Mouse (Mus musculus) c-Kit-negative CD71-positive TER-119-positive erythroid progenitor cells, embryonic 14.5 days (primary cell): ENCODE results near the gene Myh2.

Experiments used
- DNase-seq: peaks from one replicate; pipeline ENCODE4 v3.0.0-alpha.2; 2013; ENCODE audit warnings: low read depth, low spot score

Myh2 gene

GRCm38 (mm10) chr11:67170727-67171126 is at the start of gene Myh2:
TSS of gene Myh2 (plus strand) at chr11:67171027.
- no peak for DNase-seq

- DNase-seq: no peak
These were observed 45.9 kb upstream of the Myh2 start for GRCm38 (mm10) chr11:67124943-67125342.

DNA sequence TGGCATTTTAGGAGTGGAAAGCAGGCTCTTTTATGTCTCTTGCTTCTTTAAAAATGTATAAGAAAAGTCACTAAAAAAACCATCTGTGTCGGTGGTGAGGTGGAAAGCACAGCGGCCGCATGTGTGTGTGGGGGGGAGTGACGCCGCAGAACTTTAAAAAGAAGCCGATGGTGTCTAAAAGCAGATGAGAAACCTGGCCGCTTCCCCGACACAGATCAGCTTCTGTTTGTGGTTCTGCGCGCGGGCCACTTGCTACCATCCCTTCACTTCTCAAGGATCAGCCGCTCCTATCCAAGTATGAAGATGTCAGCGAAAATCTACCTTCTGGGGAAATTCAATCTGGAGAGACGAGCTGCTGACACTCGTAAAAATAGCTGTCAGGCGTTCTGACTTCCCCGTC is 45.5 kb upstream of the Myh2 start:
- DNase-seq: no peak

GRCm38 (mm10) chr11:67133526-67133925 is 37.3 kb upstream of the Myh2 start:
- no peak for DNase-seq

DNA sequence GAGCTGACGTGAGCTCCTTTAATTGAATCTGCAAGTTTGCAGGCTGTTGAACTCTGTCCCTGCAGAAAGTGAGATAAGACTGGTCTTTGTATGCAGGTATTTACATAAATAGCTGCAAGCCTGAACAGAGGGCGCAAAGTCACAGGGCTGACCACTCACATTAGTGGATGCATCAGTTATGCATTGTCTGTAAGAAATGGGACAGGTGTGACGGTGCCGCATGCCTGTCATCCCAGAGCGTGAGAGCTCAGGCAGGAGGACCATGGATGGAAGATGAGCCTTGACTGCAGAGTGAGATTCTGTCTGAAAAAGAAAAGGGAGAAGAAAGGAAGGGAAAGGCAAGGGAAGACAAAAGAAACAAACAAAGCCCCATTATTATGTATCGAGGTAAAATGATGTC is 36.2 kb upstream of the Myh2 start:
- no peak for DNase-seq

- DNase-seq: no peak
These were observed 35.3 kb upstream of the Myh2 start for GRCm38 (mm10) chr11:67135532-67135931.

GRCm38 (mm10) chr11:67139556-67139955 is 31.3 kb upstream of the Myh2 start:
- DNase-seq: no peak

GRCm38 (mm10) chr11:67140175-67140574 is 30.7 kb upstream of the Myh2 start:
- DNase-seq: no peak

DNA sequence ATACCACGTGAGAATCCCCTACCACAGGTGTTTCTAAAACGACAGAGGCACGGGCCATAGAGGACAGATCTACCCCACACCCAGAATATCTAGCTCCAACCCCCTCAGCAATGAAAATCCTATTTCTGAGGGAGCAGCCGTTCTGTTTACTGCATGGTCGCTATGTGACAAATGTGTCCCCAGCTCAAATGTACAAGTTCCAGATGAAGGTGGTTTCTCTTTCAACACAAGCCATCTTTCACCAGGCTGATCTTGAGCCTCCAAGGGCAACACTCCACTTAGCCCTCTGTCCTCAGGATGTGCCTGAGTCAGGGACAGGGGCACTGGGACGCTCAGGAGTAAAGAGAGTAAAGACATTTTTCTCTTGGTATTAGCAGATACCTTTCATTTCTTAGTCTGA is 29.8 kb upstream of the Myh2 start:
- DNase-seq: no peak

GRCm38 (mm10) chr11:67142047-67142446 is 28.8 kb upstream of the Myh2 start:
- DNase-seq: no peak

GRCm38 (mm10) chr11:67143065-67143464 is 27.8 kb upstream of the Myh2 start:
- no peak for DNase-seq

DNA sequence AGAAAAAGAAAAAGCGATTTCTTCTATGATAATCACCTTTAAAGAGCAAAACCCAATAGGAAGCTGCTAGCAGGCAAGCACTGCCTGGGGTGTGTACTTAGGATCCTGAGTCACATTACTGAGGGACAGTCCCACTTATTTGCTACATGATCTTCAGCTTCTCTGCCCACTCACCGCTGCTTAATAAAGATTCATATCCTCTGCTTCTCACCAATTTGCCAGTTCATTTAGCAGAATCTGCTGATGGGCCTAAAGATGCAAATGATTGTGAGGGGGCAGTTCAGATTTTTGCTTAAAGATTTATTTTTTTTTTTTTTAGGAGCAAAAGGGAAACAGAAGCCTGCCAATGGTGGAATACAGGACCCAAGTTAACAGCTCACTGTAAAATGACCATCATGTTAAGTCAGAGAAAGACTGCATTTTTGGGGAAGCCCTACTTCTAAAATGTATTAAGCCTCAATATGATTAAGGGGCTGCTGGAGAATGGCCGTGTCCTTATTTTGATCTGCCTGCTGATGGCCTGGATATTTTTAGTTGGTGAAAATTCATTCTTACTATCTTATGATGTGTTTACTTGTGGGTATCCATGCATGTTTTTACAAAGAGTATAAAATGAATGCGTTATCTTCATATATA is 26.8 kb upstream of the Myh2 start:
- no peak for DNase-seq

DNA sequence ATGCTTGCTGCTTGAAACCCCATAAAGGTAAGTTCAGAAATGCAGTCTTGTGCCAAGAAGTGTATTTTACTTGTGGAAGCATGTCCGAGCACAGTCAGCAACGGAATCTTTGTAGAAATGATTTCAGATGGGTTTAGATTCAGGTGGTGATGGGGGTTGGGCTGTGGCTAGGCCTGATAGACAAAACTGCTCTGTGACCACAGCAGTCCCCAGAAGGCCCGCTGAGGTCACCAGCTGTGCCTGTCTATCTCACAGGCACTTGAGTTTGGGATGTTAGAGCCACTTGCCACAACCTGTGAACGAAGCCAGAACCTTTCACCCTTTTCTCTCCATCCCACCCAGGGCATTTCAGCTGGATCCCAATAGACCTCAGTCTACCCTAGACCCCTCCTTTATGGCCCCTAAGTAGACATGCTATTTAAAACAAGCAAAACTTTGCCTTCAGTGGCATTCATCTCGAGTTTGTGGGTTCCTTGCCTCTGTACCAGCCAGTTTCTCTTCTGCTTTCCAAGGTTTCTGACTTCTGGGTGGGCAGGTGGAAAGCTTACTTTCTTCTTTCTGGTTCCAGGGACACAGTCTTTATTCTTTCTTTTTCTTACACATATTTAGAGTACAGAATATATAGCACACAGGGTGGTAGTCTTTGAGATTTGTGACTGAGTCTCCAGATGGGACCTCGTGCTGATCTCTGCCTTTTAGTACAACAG is 26.1 kb upstream of the Myh2 start:
- no peak for DNase-seq

DNA sequence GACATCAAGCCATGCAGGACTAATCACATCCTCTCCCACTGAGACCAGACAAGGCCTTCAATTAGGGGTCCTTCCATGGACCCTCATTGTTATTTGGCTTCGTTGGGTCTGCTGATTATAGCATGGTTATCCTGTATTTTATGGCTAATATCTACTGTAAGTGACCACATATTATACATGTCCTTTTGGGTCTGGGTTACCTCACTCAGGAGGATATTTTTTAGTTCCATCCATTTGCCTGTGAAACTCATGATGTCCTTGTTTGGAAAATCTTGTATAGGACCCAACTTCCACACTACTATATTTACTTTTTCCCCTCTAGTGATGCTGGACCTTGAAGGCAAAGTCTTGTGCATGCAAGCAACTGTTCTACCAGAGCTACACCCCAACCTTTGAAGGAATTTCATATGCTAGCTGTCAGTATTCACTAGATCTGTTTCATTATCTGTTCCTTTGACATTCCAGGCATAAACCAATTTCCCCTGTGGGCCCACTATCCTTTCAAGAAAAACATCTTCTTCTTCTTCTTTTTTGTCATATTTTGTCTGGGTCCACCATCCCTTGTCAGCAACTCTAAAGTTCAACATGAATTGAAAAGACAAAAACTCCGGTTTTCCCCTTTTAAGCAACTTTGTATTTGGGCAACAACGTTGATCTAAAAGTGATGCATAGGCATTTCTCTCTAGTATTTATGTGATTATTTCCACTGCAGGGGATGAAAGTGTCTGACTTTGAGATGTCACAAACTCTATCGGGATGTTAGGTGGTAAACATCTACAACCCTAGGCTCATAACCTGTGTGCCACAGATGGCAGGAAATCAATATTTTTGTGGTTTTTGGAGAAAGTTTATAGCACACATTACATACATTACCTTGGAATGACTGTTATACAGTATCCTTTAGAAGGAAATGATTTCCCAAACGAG is 25.1 kb upstream of the Myh2 start:
- no peak for DNase-seq

GRCm38 (mm10) chr11:67146409-67147282 is 24.2 kb upstream of the Myh2 start:
- DNase-seq: no peak

DNA sequence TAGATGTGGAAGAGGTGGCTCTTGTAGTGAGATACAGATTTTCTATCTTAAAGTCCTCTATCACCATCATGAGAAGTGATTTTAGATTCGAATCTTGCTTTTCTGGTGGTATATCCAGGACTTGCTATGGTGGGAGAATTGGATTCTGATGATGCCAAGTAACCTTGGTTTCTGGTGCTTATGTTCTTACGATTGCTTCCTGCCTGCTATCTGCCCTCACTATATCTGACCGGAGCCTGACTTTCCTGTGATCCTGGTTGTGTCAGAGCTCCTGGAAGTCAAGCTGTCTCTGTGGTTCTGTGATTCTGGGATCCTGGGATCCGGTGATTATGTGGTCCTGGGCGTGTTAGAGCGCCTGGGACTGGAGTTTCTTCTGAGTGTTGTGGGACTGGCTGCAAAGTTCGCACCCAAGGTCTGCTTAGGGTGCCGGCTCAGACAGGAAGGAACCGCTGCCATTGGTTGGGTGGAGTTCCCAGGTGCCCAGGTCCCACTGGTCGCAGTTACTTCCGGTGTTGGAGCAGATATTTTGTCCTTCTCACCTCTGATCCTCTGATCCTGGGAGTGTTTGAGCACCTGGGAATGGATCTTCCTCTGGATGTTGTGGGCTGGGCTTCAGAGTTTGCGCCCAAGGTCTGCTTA is 23.4 kb upstream of the Myh2 start:
- DNase-seq: no peak

GRCm38 (mm10) chr11:67148286-67149012 is 22.4 kb upstream of the Myh2 start:
- DNase-seq: no peak

- DNase-seq: no peak
These were observed 20.6 kb upstream of the Myh2 start for GRCm38 (mm10) chr11:67150237-67150636.

DNA sequence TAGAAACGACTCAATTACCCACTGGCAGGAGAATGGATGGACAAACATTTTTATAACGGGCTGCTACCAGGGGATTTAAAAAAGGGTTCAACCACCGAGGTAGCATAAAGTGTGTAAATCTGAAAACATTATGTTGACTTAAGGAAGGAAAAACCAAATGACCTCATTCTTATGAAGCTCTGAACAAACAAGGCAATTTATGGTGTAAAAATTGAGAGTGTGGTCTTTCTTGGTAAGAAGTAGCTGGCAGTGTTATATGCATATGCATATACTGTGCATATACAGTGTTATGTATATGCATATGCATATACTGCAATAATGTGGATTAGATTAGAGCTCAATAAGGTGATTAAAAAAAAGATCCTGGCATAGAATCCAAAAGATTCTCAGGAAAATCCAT is 19.7 kb upstream of the Myh2 start:
- no peak for DNase-seq
